Mouse (Mus musculus): Measurements from ENCODE around the gene Litaf.

The Litaf gene

DNA sequence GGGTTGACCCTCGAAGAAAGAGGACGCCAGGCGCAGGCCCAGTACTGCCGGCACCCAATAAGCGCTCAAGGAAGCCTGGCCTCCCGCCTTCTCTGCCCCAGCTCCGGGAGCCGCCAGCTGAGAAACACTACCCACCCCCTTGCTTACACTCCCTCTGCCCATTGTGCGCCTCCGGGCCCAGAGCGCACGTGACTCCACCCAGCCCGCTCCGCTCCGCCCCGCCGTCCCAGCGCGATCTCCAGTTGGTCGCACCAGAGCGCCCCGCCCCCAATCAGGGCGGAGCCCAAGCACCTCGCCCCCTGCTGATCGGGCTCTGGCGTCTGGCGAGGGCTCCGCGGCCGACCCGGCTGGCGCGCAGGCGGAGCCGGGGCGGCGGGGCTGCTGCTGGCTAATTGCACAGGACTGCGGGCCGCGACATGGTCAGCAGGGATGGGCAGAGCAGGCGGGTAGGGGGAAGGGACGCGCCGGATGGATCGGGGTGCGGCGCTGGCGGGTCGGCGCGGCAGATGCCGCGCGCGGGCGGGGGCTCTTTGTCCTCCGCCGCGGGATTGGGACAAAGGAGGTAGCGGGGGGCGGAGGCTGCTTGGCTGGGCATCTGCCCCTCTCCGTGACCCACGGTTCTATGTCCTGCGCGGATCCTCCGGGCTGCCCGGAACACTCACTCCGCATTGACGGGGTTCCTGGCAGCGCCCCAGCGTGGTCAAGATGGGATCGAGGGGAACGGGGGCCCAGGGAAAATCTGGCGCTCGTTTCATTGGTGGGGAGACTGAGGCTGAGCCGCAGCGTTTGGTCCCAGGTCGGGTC is at the start of gene Litaf:
Gene Litaf, minus strand, starts transcription at position 129 of the 804 bp plus-strand sequence.
- peak; percentile 99 for DNase-seq (ENCODE audit: low spot score)

DNA sequence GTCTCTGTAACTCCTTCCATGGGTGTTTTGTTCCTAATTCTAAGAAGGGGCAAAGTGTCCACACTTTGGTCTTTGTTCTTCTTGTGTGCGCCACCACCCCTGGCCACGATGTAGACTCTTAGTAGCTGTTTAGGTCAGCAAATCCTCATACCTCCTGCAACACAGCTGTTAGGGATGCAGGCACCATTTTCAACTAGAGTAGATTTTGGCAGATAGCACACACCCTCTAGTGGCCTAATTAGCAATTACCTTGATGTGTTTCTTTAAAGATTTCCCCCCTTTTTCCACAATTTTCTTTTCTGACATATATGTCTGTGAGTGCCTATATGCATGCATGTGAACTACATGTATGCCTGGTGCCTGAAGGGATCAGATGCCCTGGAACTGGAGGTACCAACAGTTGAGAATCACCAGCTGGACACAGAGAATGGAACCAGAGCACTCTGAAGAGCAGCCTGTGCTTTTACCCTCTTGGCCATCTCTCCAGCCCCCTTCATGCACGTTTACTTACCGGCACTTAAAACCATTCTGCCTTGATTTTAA is 43.3 kb upstream of the Litaf start:
- DNase-seq (ENCODE audit: low spot score): peak; percentile 48

DNA sequence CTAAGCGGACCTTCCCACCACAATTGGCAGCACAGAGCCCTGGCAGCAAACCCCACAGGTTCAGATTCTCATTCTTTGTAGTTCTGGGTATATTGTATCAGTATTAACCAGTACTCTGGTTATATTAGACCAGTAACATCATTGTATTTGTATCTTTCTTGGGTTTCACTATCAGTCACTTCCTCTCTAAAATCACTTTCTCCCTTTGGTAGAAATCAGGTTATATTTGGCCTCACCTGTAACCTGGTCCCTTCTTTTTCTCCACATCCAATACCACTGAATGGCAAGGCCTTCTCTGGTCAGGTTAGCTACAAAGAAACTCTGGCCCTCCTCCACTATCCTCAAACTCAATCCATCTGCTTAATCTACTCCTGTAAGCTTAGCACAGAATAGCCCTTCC is 38.9 kb upstream of the Litaf start:
- DNase-seq (ENCODE audit: low spot score): no peak

DNA sequence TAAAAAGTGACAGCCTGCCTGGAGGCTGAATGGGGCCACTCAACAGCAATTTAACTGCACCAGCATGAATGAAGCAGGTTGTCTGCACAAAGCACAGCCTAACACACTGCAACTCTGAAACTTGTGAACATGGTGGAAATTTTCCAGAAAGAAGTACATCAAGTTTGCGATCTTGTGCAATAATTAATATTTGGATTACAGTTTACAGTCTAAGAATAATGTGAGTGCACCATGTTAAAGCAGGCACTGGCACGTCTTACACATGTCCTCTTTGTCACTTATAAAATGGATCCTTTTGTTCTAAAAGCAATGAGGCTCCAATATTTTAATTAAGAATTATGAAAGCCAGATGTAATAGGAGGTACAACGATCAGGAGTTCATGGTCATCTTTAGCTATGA is 31.3 kb upstream of the Litaf start:
- DNase-seq (ENCODE audit: low spot score): no peak

DNA sequence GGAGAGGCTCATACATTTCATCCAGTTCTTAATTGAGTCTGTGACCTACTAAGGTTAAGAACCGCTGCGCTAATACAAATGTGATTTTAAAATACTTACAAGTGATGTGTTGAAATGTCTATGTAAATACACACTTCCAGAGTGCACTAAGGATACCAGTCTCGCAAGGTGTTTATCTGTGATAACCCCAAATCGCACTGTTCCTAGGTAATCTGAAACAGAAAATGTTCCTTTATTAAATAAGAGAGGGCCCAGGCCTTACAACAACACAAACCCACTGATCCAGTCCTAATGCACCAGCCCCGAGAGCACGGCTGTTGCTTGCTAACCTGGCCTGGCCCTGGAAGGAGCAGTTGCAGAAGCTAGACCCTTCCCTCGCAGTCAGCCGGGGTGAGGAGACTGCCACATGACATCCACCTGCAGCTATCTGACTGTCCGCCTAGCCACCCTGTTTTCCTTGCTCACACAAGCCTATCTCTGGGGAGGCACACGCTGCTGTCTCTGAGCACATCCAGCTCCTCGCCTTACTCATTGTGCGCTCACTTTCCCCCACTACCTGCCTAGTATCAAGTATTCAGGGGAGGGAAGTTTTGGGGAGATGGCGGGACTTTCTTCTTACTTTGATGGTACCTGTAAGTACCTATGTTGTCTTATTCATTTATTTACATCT is 27.9 kb upstream of the Litaf start:
- DNase-seq (ENCODE audit: low spot score): no peak

DNA sequence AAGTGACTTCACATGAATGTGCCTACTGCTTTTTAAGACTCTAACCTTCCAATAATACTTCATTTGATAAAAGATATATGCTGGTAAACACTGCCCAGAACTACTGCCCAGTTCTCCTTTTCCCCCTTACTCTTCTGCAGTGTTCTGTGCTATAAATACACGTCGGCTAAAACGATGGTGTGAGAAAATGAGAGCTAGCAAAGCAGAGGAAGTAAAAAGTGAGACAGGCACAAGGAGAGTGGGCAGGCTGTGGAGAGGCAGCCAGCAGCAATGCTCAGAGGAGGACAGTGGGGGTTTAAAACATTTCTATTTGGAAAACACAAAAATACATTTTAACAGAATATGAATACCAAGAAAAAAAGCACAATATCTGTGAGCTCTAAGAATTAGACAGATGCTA is 26.6 kb upstream of the Litaf start:
- no peak for DNase-seq (ENCODE audit: low spot score)

DNA sequence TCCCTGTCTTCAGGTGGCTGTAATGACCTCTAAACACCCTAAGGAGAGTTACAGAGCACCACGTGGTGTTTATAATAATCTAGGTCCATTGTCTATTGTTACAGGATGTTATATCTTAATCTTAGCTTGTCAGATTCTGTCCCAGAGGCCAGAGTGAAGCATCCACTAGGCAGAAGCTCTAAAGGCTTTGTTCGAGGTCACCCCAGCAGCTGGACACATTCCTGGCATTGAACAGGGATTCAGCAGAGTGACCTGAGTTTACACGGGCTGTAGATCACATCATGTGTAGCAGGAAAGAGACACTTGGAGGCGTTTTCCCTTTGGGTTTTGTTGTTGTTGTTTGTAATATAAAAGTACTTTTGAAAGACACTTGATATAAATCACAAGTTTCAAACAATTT is 26.1 kb upstream of the Litaf start:
- DNase-seq (ENCODE audit: low spot score): no peak

DNA sequence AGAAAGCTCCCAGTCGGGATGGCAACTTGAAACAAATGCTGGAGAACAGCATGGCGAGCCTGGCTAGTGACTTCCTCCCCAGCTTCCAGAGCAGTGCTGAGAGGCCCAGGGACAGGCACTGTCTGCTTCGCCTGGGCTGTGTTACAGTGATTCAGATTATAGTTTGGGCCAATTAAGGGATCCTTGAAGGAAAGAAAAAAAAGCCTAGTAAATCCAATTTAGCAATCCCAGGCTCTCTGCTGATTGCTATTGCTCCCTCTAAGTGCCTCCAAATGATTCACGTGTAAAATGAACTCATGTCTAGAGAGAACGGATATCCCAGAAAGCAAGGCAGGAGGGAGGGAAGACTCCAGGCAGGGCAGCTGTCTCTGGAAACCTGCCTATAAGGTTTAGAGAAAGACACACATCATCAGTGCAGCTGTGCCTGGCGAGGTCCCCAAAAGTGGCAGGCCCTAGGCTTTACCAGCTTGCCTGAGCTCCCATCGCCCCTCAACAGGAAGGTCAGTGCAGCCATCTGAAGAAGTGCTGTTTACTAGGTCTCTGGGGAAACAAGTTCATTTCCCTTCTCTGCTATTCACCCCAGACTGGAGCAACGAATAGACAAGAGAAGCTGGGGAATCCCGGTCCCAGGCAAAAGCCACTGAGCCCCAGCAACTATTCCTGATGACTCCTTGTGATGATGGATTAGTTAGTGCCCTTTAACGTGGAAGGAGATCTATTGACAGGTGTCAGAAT is 25.0 kb upstream of the Litaf start:
- DNase-seq (ENCODE audit: low spot score): no peak

DNA sequence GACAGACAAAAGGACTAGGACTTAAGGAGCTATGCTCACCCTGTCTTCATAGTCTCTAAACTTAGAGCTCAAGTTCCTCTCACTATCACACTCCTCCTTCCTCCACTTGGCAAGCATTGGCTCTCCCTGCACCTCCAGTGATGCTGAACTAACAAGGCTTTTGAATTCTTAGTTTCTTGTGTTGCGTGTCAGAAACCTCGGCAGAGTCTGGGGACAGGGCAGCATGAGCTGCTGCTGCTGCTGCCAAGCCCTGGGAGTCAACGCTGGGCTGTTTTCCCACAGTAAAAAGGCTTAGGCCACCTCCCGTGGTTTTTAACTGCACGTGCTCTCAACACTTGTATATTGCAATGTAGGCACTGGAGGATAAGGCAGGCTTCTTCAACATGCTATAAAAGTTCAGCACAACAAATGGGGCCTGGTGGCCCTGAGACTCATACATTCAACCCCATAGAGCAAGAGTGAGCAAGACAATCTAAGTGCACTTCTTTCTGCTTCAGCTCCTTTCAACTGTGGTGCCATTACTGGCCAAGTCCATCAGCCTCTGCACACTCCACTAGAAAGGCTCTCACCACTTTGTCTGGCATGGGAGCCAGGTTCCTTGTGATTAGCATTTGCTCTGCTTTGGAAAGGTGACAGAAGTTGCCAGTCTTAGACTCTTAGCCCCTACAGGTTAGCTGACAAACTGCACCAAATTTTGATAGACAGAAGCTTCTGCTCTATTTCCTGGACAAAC is 21.1 kb upstream of the Litaf start:
- DNase-seq (ENCODE audit: low spot score): no peak

DNA sequence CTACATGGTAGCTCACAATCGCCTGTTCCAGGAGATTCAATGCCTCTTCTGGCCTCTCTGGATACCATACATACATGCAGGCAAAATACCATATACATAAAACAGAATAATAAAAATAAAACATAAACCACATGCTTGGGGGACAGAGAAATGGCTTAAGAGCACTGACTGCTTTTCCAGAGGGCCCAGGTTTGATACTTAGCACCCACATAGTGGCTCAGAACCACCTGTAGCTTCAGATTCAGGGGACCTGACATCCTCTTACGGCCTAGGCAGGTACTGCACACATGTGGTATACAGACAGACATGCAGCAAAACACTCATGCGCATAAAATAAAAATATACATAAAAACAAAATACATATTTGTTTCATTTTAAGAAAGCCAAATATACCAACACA is 20.3 kb upstream of the Litaf start:
- DNase-seq (ENCODE audit: low spot score): no peak

DNA sequence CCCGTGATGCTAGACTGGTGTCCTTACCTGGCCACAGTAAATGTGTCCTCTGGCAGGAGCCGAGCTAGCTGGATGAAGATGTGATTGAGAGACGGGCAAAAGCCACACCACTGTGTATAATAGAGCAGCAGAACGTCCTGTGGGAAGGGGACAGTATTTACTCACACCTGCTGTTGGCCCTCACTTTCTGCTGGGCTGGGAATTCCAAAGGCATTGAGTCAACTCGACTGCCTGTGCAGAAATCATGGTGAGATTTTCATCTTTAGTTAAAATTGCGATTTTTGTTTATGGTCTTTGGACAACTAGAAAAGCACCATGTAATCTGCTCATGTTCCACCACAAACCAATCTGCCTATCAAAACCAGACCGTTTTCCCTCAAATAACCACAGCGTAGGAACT is 18.2 kb upstream of the Litaf start:
- DNase-seq (ENCODE audit: low spot score): no peak

DNA sequence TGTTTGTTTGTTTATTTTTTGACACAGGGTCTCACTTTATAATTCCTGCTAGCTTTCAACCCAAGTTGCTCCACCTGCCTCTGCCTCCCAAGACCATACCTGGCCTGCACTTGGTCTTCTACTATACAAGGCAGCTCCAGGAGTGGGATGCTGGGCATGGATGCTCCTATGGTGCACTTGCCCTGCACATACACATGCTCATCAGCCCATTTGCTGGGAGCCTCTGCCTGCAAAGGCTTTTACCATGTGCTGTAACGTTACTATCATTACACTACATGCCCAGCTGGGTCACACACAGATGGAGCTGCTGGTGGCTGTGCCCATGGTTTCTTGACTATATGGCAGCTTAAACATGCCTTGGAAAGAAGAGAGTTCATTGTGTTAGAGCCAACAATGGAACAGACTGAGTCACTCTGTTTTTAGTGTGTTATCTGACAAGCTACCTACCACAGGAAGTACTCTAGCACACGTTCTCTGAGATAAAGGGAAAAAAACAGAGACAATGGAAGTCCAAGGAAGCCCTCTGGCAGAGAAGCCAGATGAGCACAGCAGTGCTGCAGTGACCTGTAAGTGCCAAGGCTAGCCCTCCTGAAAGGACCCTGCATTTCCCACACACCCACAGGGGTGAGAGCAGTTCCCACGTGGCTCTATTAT is 12.4 kb upstream of the Litaf start:
- no peak for DNase-seq (ENCODE audit: low spot score)

DNA sequence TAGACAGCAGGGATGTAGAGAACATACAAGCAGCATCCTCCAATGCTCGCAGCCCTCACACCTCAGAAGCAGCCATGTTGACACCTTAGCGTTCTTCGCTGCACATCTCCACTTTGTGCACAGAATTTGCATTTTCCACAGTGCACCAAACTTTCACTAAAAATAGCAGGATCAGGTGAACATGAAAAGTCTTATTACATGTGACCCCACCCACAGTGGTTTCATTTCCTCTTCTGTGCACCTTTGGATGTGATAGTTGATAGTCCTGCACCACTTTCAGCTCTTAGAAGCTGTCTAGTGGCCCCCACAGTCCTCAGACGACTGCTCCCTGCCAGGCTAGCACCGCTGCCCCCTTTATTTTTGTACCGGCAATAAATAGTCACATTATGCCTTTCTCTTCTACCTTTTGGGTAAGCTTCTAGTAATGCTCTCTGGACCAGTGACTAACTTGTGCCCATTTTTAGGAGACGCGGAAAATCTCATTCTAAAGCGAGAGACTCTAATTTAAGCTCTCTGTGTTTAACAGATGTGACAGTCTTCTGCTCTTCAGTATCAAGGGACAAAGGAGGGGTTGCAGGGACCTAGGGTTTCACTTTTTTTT is 11.7 kb upstream of the Litaf start:
- DNase-seq (ENCODE audit: low spot score): no peak

DNA sequence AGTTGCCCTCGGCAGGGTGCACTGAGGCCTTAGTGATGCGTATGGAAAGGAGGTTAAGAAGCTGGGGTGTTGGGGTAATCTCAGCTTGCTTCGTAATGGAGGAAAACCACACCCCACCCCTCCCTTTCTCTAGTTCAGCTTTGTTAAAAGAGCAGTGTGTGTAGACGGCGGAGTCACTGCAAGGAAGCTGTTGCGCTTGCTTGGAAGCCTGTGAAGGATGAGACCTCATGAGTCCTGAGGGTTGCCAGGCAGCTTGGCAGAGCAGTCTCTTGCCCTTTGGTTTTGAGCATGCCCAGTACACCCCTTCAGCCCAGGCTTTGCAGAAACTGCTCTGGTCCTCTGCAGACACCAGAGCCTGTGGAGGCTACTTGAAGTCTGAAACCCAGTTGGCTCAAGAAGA is 7.1 kb upstream of the Litaf start:
- no peak for DNase-seq (ENCODE audit: low spot score)

DNA sequence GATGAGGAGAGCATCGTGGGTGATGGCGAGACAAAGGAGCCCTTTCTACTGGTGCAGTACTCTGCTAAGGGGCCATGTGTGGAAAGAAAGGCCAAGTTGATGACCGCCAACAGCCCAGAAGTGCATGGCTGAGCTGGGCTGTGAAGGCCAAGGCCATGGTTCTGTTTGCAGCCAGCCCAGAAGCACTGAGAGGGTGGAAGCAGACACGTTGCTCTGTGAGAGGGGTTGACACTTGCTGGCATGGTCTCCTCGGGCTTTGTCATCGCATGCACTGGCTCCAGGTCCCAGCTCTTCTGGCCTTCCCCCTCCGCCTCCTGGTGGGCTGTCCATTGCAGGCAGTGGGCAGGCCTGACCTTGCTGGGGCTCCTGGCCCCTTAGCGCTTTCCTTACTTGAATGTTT is 6.5 kb upstream of the Litaf start:
- DNase-seq (ENCODE audit: low spot score): no peak

DNA sequence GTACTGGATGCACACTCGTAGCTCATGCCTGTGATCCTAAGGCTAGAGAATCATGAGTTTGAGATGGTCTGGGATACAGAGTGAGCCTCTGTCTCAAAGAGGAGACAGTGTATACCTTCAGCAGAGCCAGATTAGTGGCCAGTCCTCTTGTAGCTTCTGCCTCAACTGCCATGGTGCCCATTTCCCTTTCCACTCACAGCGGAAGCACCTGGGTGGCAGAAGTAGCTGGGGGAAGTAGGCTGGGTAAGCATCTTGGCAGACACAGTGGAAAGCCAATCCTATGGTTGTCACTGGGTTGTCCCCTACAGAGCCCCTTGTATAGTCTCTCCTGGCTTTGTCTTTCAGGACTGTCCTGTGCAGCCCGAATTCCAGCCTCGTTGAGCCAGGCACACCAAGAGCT is 5.9 kb upstream of the Litaf start:
- DNase-seq (ENCODE audit: low spot score): no peak

DNA sequence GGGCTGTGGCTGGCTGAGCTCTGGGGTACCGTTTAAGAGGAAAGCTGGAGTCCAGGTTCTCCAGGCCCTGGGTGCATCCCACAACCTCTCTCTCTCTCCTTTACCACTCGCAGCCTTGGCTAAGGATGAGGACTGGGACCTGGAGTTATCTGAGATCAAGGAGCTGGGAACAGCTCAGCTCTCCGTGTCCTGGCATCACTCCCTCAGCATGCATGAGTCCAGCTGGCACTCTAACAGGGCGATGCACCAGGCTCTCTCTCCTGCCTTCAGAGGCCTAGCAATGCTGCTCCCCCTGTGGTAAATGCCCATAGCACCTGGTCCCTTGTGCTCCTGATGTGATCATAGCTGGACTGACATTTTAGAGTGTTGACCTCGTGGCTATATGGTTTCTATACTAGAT is 5.2 kb upstream of the Litaf start:
- DNase-seq (ENCODE audit: low spot score): no peak

DNA sequence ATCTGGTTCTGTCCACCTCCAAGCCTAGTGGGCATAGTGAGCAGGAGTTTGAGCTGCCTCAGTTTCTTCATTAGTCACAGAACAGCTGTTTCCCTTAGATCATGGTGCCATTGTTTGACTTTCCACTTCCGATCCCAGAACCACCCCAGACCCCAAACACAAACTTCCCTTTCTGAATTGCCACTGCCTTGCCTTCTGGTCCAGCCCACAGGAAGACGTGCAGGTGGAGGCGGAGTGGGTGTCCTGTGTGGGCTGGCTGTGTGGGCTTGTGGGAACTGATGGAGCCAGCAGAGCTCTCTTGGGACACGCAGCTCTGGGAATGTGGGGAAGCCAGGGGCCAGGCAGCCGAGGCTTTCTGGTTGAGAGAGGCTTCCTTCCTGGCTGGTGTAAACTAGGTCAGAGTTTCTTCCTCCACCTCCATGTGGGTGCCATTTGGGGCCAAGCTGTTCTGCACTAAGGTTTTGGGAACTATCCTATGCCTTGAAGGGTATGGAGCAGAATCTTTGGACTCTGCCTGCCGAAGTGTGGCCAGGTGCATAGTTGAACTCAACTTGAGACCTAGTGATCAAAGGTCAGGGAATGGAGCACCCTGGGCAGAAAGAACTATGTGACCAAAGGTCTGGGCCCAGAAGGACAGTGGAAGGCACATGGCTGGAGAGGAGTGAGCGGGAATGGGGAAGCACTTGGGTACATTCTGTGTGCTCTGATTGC is 3.9 kb upstream of the Litaf start:
- DNase-seq (ENCODE audit: low spot score): no peak

DNA sequence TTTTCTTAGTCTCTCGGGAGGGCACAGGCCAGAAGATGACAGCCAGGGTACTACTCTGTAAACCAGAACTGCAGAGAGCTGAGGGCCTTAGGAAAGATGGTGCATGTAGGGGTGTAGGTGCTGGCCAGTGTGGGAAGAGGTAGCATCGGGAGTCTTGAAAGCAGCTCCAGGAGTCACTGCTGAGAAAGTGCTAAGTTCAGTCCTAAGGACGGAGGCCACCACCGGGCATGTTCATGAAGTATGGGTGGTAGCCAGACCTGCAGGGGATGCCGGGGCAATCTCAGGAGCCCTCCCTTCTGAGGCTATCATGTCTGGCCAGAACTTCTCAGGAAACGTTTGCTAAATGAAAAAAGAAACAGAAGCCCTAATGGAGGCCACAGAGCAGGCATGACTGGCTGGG is 3.3 kb upstream of the Litaf start:
- no peak for DNase-seq (ENCODE audit: low spot score)

DNA sequence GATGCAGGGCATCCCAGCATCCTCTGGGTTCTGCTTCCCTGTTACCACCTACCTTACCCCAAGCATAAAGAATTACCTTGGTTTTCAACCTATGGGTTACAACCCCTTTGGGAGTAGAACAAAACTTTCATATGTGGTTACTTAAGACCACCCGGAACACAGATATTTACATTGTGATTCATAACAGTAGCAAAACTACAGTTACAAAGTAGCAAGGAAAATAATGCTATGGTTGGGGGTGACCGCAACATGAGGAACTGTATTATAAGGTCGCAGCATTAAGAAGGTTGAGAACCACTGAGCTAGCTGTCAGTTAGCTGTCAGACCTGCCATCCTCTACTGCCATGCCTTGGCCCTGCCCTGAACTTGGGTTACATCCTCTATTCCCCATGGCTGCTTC is 2.7 kb upstream of the Litaf start:
- no peak for DNase-seq (ENCODE audit: low spot score)

DNA sequence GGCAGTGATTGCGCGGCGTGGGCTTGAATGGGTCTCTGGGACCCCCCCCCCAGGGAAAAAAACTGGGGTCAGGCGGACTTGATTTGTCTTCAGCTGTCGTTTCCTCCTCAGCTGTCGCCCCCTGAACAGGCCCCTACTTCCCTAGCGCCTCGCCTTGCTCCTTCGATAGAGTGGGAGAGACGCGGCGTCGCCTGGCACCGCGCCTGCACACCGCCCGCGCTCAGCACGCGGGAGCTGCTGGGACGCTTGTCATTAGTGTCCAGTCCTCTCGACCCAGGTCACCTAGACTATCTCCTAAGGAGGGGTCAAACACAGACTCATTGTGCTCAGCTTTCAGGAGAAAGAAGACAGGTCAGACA is 855 bp upstream of the Litaf start:
- peak; percentile 75 for DNase-seq (ENCODE audit: low spot score)

Measured in embryo, embryonic 10 days (tissue).